Mouse (Mus musculus): ENCODE measurements around the gene Slco6d1.

- TF ChIP-seq CTCF (conservative IDR thresholded peaks at IDR 0.05 in 1 of 2, IDR thresholded peaks at IDR 0.05 in 1 of 2; ENCODE audit: low read depth in 2 of 2, low read length in 2 of 2), result no peak
- no peak for TF ChIP-seq EP300 (IDR thresholded peaks at IDR 0.05; ENCODE audit: low read length)
- no peak for TF ChIP-seq POLR2AphosphoS2 (IDR thresholded peaks at IDR 0.05; ENCODE audit: low read depth, low read length)
- no peak for TF ChIP-seq POLR2A (IDR thresholded peaks at IDR 0.05; ENCODE audit: low read depth, low read length)
- TF ChIP-seq KAT2A (IDR thresholded peaks at IDR 0.05; ENCODE audit: insufficient replicate concordance, low read length), result no peak
- TF ChIP-seq MYC (IDR thresholded peaks at IDR 0.05; ENCODE audit: low read depth, low read length), result no peak
- TF ChIP-seq ELF1 (IDR thresholded peaks at IDR 0.05; ENCODE audit: low read depth, low read length), result no peak
- no peak for TF ChIP-seq E2F4 (IDR thresholded peaks at IDR 0.05; ENCODE audit: insufficient replicate concordance, low read depth, low read length)
Observed at GRCm38 (mm10) chr1:98420824-98421223, at the start of gene Slco6d1.
